In genomic region chr3:90609102-90609501, GRCm38 (mm10) we compare ENCODE assay signal across 30 mouse cellular contexts. TPM values are rescaled to one million over a fixed set of nuclear protein-coding genes. Genes with fewer than 3 reads are reported as not detected.
"Had no signal": no experiment of that assay in that cellular context is flagged by ENCODE, and none has a peak within 500 bp of the region (broad histone marks: within the 10 kb centered on the region; RNA-seq: fewer than 3 reads in every experiment).

No protein-coding gene starts in this region.

- H3K27ac ChIP-seq: limb, embryonic 12.5 days; liver, embryonic 14.5 days; macrophage; midbrain, embryonic 13.5 days; neural tube, embryonic 12.5 days; neural tube, embryonic 15.5 days had no signal

- H3K9ac ChIP-seq: limb, embryonic 12.5 days; limb, embryonic 15.5 days; liver, embryonic 14.5 days; liver, postnatal 0 days; lung, embryonic 14.5 days; midbrain, embryonic 13.5 days; neural tube, embryonic 12.5 days; neural tube, embryonic 15.5 days had no signal

- H3K27me3 ChIP-seq: limb, embryonic 12.5 days; limb, embryonic 15.5 days had no signal

- H3K36me3 ChIP-seq: limb, embryonic 12.5 days; limb, embryonic 15.5 days; midbrain, embryonic 13.5 days; neural tube, embryonic 12.5 days; neural tube, embryonic 15.5 days had no signal

- H3K4me3 ChIP-seq: limb, embryonic 12.5 days; limb, embryonic 15.5 days; midbrain, embryonic 13.5 days; neural tube, embryonic 12.5 days; neural tube, embryonic 15.5 days had no signal

- H3K4me2 ChIP-seq: limb, embryonic 12.5 days; limb, embryonic 15.5 days; liver, embryonic 11.5 days; lung, embryonic 14.5 days; midbrain, embryonic 13.5 days; neural tube, embryonic 12.5 days; neural tube, embryonic 15.5 days had no signal

- H3K9me3 ChIP-seq: limb, embryonic 12.5 days; limb, embryonic 15.5 days; midbrain, embryonic 13.5 days; neural tube, embryonic 12.5 days; neural tube, embryonic 15.5 days had no signal

- ATAC-seq: liver, postnatal 0 days; lung, postnatal 0 days; midbrain, embryonic 13.5 days had no signal

- DNase-seq: kidney, adult 18-20 months; kidney, adult 9 months; kidney, postnatal 14 days; kidney, postnatal 4 days; left cerebral cortex, postnatal 4 days; liver, postnatal 0 days; lung, embryonic 14.5 days; right cerebral cortex, adult 18-20 months; right cerebral cortex, postnatal 14 days; right cerebral cortex, postnatal 4 days; spleen, adult 18-20 months; thymus, postnatal 25 days had no signal

RNA-seq across cellular contexts. Expression of gene S100a5, which starts 0.8 kb away (rescaled TPM):
- total RNA-seq: layer of hippocampus, postnatal 14 days; left cerebral cortex, postnatal 14 days; left cerebral cortex, postnatal 4 days; megakaryocyte, adult 5-6 weeks; midbrain, postnatal 0 days had no signal
- polyA plus RNA-seq: limb, embryonic 12.5 days; limb, embryonic 15.5 days; liver, embryonic 11.5 days; liver, embryonic 14.5 days; liver, postnatal 0 days; lung, embryonic 14.5 days; lung, postnatal 0 days; macrophage; midbrain, embryonic 13.5 days; neural tube, embryonic 12.5 days; neural tube, embryonic 15.5 days had no signal

RNA-seq across cellular contexts. Expression of gene S100a4, which starts 5.5 kb away (rescaled TPM):
- total RNA-seq: midbrain, postnatal 0 days had no signal

RNA-seq across cellular contexts. Expression of gene Gm42674, which starts 7.4 kb away (rescaled TPM):
- total RNA-seq: layer of hippocampus, postnatal 14 days; left cerebral cortex, adult 8-10 months; left cerebral cortex, postnatal 14 days; left cerebral cortex, postnatal 4 days had no signal
- polyA plus RNA-seq: kidney, embryonic 16.5 days; limb, embryonic 12.5 days; limb, embryonic 15.5 days; liver, embryonic 11.5 days; liver, embryonic 14.5 days; liver, postnatal 0 days; lung, embryonic 14.5 days; lung, postnatal 0 days; macrophage; midbrain, embryonic 13.5 days; midbrain, postnatal 0 days; neural tube, embryonic 12.5 days; neural tube, embryonic 15.5 days; thymus, postnatal 0 days had no signal

RNA-seq across cellular contexts. Expression of gene S100a2, which starts 19.1 kb away (rescaled TPM):
- total RNA-seq: layer of hippocampus, adult 18-20 months; layer of hippocampus, postnatal 14 days; left cerebral cortex, adult 8-10 months; left cerebral cortex, postnatal 14 days; left cerebral cortex, postnatal 4 days; megakaryocyte, adult 5-6 weeks; midbrain, postnatal 0 days had no signal
- polyA plus RNA-seq: kidney, embryonic 16.5 days; limb, embryonic 12.5 days; limb, embryonic 15.5 days; liver, embryonic 11.5 days; liver, embryonic 14.5 days; liver, postnatal 0 days; lung, embryonic 14.5 days; macrophage; midbrain, embryonic 13.5 days; midbrain, postnatal 0 days; neural tube, embryonic 12.5 days; neural tube, embryonic 15.5 days; urinary bladder, adult 2 months had no signal
